Mouse (Mus musculus) heart, embryonic 15.5 days (tissue): ENCODE results near the gene Stk17b. TPM values are rescaled to one million over a fixed set of nuclear protein-coding genes. Genes with fewer than 3 reads are reported as not detected.
A peak's percentile ranks its signal among the peaks of the same experiment; 100 is the strongest.
"Not testable (repeated sequence)": the region's sequence is repeated elsewhere in the genome, so short reads cannot be mapped to it uniquely, and the experiment has no call there.

Experiments used
- ATAC-seq: fragments of 200-750 bp; cut with Nextera tagmentation; replicated peaks from 2 replicates; pipeline ENCODE4 v1.8.0; 2017; ENCODE audit warnings: low read depth, moderate TSS enrichment; ENCODE audit not compliant: insufficient number of reproducible peaks, insufficient read depth, low FRiP score
- H3K27ac ChIP-seq: fragments of 300-500 bp; sonication (generic); 2 replicates; pipeline ENCODE4 v1.5.1; 2015; ENCODE audit warnings: mild to moderate bottlenecking, inconsistent platforms
- H3K27me3 ChIP-seq: fragments of 300-500 bp; sonication (generic); 2 replicates; pipeline ENCODE4 v1.6.1; 2015; ENCODE audit warnings: inconsistent platforms
- H3K36me3 ChIP-seq: fragments of 300-500 bp; sonication (generic); 2 replicates; pipeline ENCODE4 v1.6.1; 2015; ENCODE audit warnings: mild to moderate bottlenecking, inconsistent platforms
- H3K4me1 ChIP-seq: fragments of 300-500 bp; sonication (generic); replicated peaks from 2 replicates; pipeline ENCODE4 v1.6.1; 2015; ENCODE audit warnings: inconsistent platforms
- H3K4me2 ChIP-seq: fragments of 300-500 bp; sonication (generic); 2 replicates; pipeline ENCODE4 v1.6.1; 2015; ENCODE audit warnings: inconsistent platforms, mild to moderate bottlenecking, moderate library complexity
- H3K4me3 ChIP-seq: fragments of 300-500 bp; sonication (generic); 2 replicates; pipeline ENCODE4 v1.5.1; 2015; ENCODE audit warnings: mild to moderate bottlenecking, inconsistent platforms
- H3K9ac ChIP-seq: fragments of 300-500 bp; sonication (generic); 2 replicates; pipeline ENCODE4 v1.6.1; 2015; ENCODE audit warnings: mild to moderate bottlenecking, inconsistent platforms
- H3K9me3 ChIP-seq: fragments of 300-500 bp; sonication (generic); replicated peaks from 2 replicates; pipeline ENCODE4 v1.6.1; 2016; ENCODE audit warnings: inconsistent platforms
- WGBS: fragments of 180-500 bp; shearing (Covaris S2); methylation state at CpG from one replicate; pipeline ENCODE4 v1.1.7; 2015; ENCODE audit warnings: mixed read lengths; 5-methylcytosine and 5-hydroxymethylcytosine counted together
- polyA plus RNA-seq: library from polyadenylated mRNA; unstranded; fragments of >200 nt; fragmentation: Nextera tagmentation; extraction: Ambion mirVana; gene quantifications from 2 replicates; pipeline ENCODE4 v1.2.1, GENCODE M21; 2015

Stk17b gene
- polyA plus RNA-seq, 1 experiment from 2014 or later = 15.5 TPM

DNA sequence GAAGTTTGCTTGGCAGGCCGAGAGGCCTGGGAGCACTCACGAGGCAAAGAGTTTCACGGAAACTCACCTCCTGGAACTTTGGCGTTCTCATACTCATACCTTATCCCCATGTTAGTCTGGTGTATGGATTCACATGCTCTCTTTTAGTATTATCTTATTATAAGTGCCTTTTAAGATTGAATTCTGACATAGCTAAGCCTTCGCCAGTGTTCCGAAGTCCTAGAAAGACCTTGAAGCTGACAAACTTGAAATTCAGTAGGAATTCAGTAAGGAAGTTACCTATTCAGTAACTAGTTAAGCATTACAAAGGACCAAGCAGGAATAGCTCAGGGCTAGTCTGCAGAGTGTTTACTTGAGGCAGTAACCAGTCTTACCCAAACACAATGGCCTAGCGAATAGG, 34.3 kb downstream of the Stk17b start:
- not testable (repeated sequence) for H3K9ac ChIP-seq, H3K36me3 ChIP-seq, H3K4me3 ChIP-seq, H3K27me3 ChIP-seq, H3K9me3 ChIP-seq, H3K27ac ChIP-seq, ATAC-seq, H3K4me1 ChIP-seq, H3K4me2 ChIP-seq
- WGBS = 84% methylated on average over 7 of the region's 7 CpGs

DNA sequence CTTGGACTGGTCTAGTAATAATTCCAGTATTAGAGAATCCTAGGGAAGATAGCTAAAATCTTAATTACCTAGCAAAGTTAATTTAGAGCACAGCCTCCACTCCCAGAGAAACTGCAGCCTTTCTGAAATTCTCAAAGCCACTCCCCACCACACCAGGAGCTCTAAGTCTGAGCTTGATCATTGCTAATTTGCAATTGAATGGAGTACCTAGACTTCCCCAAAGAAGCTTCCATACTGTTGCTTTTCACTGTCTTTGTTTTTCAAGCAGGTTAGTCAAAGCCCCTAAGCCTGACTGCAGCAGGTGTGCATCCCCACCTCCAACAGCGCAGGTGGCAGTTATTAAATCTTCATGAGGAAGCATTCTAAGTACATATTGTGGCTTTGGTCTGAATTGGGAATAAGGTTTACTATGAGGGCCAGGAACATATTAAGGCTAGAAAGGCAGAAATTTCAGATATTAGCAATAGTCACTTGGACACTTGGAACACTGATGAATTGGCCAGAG, 35.1 kb downstream of the Stk17b start:
- not testable (repeated sequence) for H3K4me1 ChIP-seq, H3K4me3 ChIP-seq, H3K9me3 ChIP-seq, ATAC-seq, H3K36me3 ChIP-seq, H3K27ac ChIP-seq, H3K4me2 ChIP-seq, H3K9ac ChIP-seq, H3K27me3 ChIP-seq
- 91% methylated on average over 1 of the region's 1 CpGs for WGBS

DNA sequence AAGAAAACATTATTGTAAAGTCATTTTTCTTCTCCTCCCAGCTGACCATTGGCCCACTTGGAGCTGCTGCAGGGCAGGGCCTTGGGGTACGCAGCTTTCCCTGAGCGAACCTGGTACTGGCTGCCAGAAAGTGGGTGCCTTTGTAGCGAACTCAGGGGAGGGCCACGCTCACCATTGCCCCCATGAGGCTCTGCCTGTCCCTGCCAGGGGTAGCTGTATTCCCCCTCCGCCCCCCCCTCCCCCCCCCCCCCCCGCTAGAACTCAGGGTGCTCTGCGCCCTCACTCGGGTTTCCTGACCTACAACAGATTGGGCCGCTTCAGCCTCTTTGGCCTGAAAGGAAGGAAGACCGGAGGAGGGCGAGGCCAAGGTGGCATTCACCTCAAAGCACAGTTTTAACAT, 36.5 kb downstream of the Stk17b start:
- Histone ChIP-seq H3K4me2 (no peak overlapping the region), H3K4me3 (no peak overlapping the region), H3K27me3 (no peaks in the 10 kb centered on the region), H3K4me1 (no peaks in the 10 kb centered on the region), H3K27ac (no peak overlapping the region), H3K36me3 (no peaks in the 10 kb centered on the region), H3K9me3 (no peaks in the 10 kb centered on the region), H3K9ac (no peak overlapping the region)
- 41% methylated on average over 10 of the region's 11 CpGs for WGBS
- no peak for ATAC-seq

DNA sequence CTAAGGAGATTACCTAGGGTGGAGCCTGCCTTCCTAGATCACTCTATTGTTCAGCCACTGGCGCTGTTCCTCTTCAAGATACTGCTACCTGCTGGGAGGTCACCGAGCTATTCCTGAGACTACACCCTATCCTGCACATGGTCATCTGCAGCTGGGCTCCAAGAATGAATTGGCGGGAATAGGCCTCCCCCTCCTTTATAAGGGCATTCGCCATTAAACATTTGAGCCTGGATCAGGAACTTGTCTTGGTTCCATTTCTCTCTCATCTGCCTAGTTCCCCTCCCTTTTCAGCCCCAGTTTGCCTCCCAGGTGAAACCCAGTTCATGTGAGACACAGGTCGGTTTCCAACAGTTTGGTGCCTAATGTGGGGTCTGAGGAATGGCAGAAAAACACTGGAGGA, 39.0 kb downstream of the Stk17b start:
- H3K36me3 ChIP-seq = no peaks in the 10 kb centered on the region
- H3K9me3 ChIP-seq = no peaks in the 10 kb centered on the region
- no peak overlapping the region for H3K9ac ChIP-seq
- no peaks in the 10 kb centered on the region for H3K27me3 ChIP-seq
- WGBS = 79% methylated on average over 5 of the region's 5 CpGs
- no peak for ATAC-seq
- no peaks in the 10 kb centered on the region for H3K4me1 ChIP-seq
- H3K4me3 ChIP-seq = no peak overlapping the region
- H3K4me2 ChIP-seq = no peak overlapping the region
- no peak overlapping the region for H3K27ac ChIP-seq

DNA sequence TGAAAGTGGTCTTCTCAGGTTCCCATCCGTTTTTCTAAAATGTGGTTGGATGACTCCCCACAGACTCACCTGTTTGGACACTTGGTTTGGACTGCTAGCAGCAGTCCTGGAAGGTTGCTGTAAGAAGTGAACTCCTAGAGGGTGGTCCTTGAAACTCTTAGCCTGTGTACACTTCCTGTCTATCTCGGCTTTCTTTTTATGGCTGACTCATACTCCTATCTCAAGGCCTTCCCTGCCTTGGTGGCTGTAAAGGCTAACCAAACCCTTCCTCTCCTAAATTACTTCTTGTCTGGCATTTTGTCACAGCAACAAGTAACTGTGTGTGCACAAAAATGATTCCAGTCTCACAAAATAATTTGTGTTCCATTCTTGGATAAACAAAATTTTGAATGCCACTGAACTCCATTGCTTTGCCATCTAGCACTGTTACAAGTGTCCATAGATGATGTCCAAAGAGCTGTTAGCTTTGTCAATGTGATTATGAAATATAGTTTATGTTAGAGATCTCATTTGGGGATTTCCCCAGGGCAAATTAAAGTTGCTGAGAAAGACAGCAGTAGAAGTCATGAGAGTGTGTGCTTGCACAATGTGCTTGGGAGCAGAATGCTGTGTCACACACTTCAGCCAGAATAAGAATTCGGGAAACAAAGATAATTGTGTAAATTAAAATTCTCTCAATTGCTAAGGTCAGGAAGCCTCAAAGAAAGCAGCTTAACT, 43.1 kb downstream of the Stk17b start:
- H3K27me3 ChIP-seq = no peaks in the 10 kb centered on the region
- H3K9ac ChIP-seq = no peak overlapping the region
- no peak overlapping the region for H3K4me3 ChIP-seq
- no peak overlapping the region for H3K4me2 ChIP-seq
- no peak for ATAC-seq
- no peaks in the 10 kb centered on the region for H3K9me3 ChIP-seq
- no peak overlapping the region for H3K27ac ChIP-seq
- no peaks in the 10 kb centered on the region for H3K4me1 ChIP-seq
- WGBS = 80% methylated on average over 3 of the region's 3 CpGs
- no peaks in the 10 kb centered on the region for H3K36me3 ChIP-seq

DNA sequence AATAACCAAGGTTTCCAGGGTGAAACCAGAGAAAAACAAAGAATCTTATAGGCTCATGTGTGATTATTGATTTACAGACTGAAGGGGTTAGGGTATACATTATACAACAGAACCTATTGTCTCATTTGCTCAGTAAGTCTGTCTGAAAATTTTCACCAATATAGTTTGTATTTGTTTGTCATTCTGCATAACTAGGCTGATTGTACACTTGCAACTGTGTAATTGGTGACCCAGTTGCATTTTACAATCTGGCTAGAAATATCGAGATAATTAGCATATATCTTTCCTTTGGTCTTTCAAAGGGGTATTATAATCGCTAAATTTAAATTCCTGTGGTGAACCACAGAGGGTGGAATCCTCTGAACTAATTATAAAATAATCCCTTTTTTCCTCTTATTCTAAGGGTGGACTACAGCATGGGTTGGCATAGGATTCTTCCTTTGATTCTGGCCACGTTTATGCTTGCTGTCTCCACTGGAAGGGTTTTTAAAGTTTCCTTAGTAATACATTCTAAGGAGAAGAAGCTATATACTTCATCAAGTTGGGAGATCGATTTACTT, 44.2 kb downstream of the Stk17b start:
- H3K9me3 ChIP-seq = no peaks in the 10 kb centered on the region
- H3K9ac ChIP-seq = no peak overlapping the region
- no peak overlapping the region for H3K4me3 ChIP-seq
- no peak for ATAC-seq
- H3K27ac ChIP-seq = no peak overlapping the region
- 84% methylated on average over 4 of the region's 4 CpGs for WGBS
- no peak overlapping the region for H3K4me2 ChIP-seq
- no peaks in the 10 kb centered on the region for H3K4me1 ChIP-seq
- H3K27me3 ChIP-seq = no peaks in the 10 kb centered on the region
- H3K36me3 ChIP-seq = no peaks in the 10 kb centered on the region

DNA sequence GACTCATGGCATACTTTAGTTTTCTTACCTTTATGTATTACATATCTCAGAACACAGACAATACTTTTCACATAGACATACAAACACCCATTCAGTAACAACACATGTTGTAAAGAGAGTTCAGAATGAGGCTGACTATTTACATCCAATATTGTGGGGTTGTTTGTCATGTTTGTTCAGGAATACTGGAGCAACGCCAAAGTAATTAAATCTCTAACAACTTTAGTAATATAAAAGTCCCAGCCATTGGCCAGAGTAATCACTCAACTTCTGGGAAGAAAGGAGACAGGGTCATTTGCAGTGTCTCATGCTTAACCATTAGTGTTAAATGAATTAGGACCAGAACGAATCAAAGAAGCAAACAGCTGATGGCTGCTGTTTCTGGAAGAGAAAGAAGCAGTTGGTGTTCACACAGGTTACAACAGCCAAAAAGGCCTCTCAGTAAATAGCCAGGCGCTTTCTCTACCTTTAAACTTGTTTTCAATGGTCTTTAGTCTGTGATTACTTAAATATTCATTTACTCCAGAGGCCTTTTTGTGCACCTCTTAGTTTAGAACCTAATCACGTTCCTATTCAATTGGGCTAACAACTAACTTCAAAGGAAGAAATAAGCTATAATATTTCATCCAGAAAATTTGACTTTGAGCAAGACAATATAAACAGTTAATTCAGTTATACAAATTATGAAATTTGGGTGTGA, 44.8 kb downstream of the Stk17b start:
- H3K27ac ChIP-seq, H3K4me2 ChIP-seq, ATAC-seq, H3K27me3 ChIP-seq, H3K4me1 ChIP-seq, H3K36me3 ChIP-seq, H3K4me3 ChIP-seq, H3K9ac ChIP-seq, H3K9me3 ChIP-seq: not testable (repeated sequence)
- 75% methylated on average over 4 of the region's 4 CpGs for WGBS

DNA sequence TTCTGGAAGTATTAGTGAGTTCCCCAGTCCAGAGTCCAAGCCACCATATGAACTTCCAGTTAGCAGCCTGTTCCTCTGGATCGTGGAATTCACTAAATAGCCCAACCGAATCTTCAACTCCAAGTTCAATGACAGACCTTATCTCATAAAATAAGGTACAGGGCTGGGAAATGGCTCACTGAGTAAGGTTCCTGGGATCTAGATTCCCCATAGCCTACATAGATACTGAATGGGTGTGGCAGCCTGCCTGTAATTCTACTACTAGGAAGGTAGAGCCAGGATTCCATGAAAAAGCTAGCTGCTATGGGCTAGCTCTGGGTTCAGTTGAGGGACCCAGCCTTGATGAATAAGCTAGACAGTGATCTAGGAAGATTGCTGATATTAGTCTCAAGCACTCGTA, 48.4 kb downstream of the Stk17b start:
- Histone ChIP-seq H3K27ac (no peak overlapping the region), H3K4me3 (no peak overlapping the region), H3K4me1 (no peaks in the 10 kb centered on the region), H3K27me3 (no peaks in the 10 kb centered on the region), H3K36me3 (no peaks in the 10 kb centered on the region), H3K9ac (no peak overlapping the region), H3K4me2 (no peak overlapping the region), H3K9me3 (no peaks in the 10 kb centered on the region)
- ATAC-seq = no peak
- 87% methylated on average over 3 of the region's 3 CpGs for WGBS

DNA sequence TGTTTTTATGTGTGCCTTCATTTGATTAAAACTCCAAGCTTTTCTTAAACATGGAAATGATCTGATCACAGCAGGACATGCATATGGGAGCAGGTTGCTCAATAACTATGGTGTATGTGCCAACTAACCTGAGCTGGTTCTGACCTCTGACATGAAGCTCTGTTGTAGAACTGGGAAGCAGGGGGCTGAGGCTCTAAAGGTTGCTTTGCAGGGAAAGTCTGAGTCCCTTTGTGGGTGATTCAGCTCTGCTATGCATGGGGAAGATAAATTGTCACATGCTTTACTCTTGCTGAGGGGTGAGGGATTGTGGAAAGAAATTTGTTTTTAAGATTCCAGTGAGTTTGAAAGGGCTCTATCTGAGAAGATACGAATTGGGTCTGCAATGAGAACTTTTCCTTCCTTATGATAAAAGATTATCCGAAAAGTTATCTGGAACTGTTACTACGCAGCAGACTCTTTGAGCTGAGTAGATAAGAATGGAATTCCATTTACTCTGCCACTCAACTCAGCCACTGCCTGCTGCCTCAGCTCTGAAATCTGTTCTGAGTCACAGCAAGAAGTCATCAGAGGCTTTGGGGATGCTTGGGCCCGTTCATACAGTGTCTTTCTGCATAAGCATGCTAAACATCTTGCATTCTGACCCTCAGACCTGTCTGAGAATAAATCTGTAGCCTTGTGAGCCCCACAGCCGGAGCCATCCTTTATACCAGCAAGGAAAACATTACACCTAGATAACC, 56.4 kb downstream of the Stk17b start:
- peaks cover 6% of the 10 kb centered on the region for H3K4me1 ChIP-seq
- 22% methylated on average over 5 of the region's 5 CpGs for WGBS
- H3K27me3 ChIP-seq = no peaks in the 10 kb centered on the region
- H3K4me3 ChIP-seq = no peak overlapping the region
- no peak for ATAC-seq
- H3K9ac ChIP-seq = no peak overlapping the region
- no peaks in the 10 kb centered on the region for H3K36me3 ChIP-seq
- H3K4me2 ChIP-seq = no peak overlapping the region
- H3K27ac ChIP-seq = 0 out of 2 replicates have a peak overlapping the region, but pooled peaks have one; percentile 27
- H3K9me3 ChIP-seq = no peaks in the 10 kb centered on the region

DNA sequence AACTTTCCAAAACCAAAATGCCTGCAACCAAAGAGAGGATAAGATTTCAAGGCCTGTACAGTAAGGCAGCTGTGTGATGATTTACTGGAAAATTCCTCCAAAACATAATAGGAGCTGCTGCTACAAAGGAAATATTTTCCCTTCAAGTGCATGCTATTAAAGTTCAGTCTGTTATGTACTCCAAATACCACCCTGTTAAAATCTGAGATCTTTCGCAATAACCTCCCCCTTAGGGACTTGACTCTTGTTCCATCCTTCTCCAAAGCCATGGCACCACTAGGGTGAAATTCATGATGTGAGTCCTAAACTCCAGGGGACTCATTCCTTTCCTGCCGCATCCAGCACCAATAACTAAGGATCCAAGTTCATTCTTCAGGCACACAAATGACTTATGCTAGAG, 58.1 kb downstream of the Stk17b start:
- Histone ChIP-seq H3K4me2 (no peak overlapping the region), H3K4me1 (peaks cover 6% of the 10 kb centered on the region), H3K4me3 (no peak overlapping the region), H3K27me3 (no peaks in the 10 kb centered on the region), H3K27ac (no peak overlapping the region), H3K9ac (no peak overlapping the region), H3K36me3 (no peaks in the 10 kb centered on the region), H3K9me3 (no peaks in the 10 kb centered on the region)
- no peak for ATAC-seq
- 89% methylated on average over 2 of the region's 2 CpGs for WGBS

DNA sequence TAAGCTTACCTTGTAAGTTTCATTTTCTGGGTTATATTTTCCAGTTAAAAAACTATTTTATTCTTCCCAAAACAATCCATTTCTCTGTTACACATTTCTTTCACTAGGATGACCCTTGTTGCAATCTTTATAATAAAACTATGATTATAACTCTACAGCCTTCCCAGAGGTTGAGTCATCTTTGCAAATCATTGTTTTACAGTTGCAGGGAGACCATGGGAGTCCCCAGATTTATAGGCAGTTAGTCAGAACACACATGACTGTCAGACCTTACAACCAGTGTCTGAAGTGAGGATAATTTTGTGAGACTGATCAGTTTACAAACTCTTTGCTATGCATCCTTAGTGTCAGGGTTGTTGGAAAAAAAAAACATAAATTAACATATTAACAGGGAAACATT, 63.7 kb downstream of the Stk17b start:
- H3K4me1 ChIP-seq = no peaks in the 10 kb centered on the region

More for the DNA sequence above, 63.7 kb downstream of the Stk17b start:
- no peak overlapping the region for H3K27ac ChIP-seq
- no peaks in the 10 kb centered on the region for H3K27me3 ChIP-seq
- no peak overlapping the region for H3K4me2 ChIP-seq
- ATAC-seq = no peak
- H3K36me3 ChIP-seq = no peaks in the 10 kb centered on the region
- no peak overlapping the region for H3K4me3 ChIP-seq
- H3K9me3 ChIP-seq = no peaks in the 10 kb centered on the region
- H3K9ac ChIP-seq = no peak overlapping the region
